Mouse (Mus musculus) bone marrow, adult 2 months (tissue): ENCODE results near the gene Hoxa11. TPM values are rescaled to one million over a fixed set of nuclear protein-coding genes. Genes with fewer than 3 reads are reported as not detected.
A peak's percentile ranks its signal among the peaks of the same experiment; 100 is the strongest.

Experiments used
- H3K27ac ChIP-seq: fragments of 200-500 bp; 2 replicates; pipeline ENCODE4 v1.5.1; 2012; ENCODE audit warnings: low read depth, mild to moderate bottlenecking, control low read depth, inconsistent platforms, low read length; ENCODE audit not compliant: control insufficient read depth, poor library complexity, insufficient read depth
- H3K4me1 ChIP-seq: fragments of 200-500 bp; 2 replicates; pipeline ENCODE4 v1.6.1; 2011; ENCODE audit warnings: low read length; ENCODE audit not compliant: control insufficient read depth, insufficient read depth
- H3K4me3 ChIP-seq: fragments of 200-500 bp; replicated peaks from 2 replicates; pipeline ENCODE3; 2011; ENCODE audit warnings: mild to moderate bottlenecking, low read depth, low read length, control low read depth; ENCODE audit not compliant: control insufficient read depth
- CTCF ChIP-seq: fragments of 200-500 bp; IDR thresholded peaks from 2 replicates; pipeline ENCODE4 v1.5.1; 2011; ENCODE audit warnings: low read length, control low read depth; ENCODE audit not compliant: control insufficient read depth, insufficient read depth
- POLR2A ChIP-seq: fragments of 200-500 bp; IDR thresholded peaks from 2 replicates; pipeline ENCODE4 v1.6.1; 2011; ENCODE audit warnings: low read depth, mild to moderate bottlenecking, control low read depth, low read length, borderline replicate concordance; ENCODE audit not compliant: control insufficient read depth
- WGBS: fragments of 180-500 bp; shearing (Covaris S2); methylation state at CpG from one replicate; pipeline ENCODE4 v1.1.7; 2018; 5-methylcytosine and 5-hydroxymethylcytosine counted together
- polyA plus RNA-seq: library from polyadenylated mRNA; stranded (reverse); fragments of >200 nt; gene quantifications from 2 replicates; pipeline ENCODE4 v1.2.4, GENCODE M21; 2011; ENCODE audit warnings: low replicate concordance; ENCODE audit not compliant: missing spikeins, insufficient read depth, insufficient read length

Gene Hoxa11
- polyA plus RNA-seq, 1 experiment: not detected

GRCm38 (mm10) chr6:52218643-52219215, 26.9 kb downstream of the Hoxa11 start:
- Histone ChIP-seq H3K4me1 (no peaks in the 10 kb centered on the region), H3K4me3 (no peak overlapping the region), H3K27ac (no peak overlapping the region)
- TF ChIP-seq CTCF (no peak), POLR2A (no peak)
- 25% methylated on average over 14 of the region's 14 CpGs for WGBS

- Histone ChIP-seq H3K4me3 (no peak overlapping the region), H3K4me1 (no peaks in the 10 kb centered on the region), H3K27ac (no peak overlapping the region)
- no peak for TF ChIP-seq POLR2A
- no peak for TF ChIP-seq CTCF
- WGBS: 10% methylated on average over 23 of the region's 23 CpGs
Observed at GRCm38 (mm10) chr6:52217895-52218642, 27.5 kb downstream of the Hoxa11 start.

GRCm38 (mm10) chr6:52217459-52217768, 28.2 kb downstream of the Hoxa11 start:
- WGBS: under 1% methylated on average over 25 of the region's 25 CpGs
- Histone ChIP-seq H3K27ac (no peak overlapping the region), H3K4me1 (no peaks in the 10 kb centered on the region), H3K4me3 (no peak overlapping the region)
- TF ChIP-seq CTCF: no peak
- TF ChIP-seq POLR2A: peak; percentile 49; the same call in 1 of the 2 replicates

- TF ChIP-seq POLR2A (no peak), CTCF (no peak)
- Histone ChIP-seq H3K27ac (peak overlapping the region; percentile 17; the same call in 1 of the 2 replicates), H3K4me1 (no peaks in the 10 kb centered on the region), H3K4me3 (no peak overlapping the region)
- WGBS: under 1% methylated on average over 60 of the region's 60 CpGs
Observed at GRCm38 (mm10) chr6:52216691-52217458, 28.7 kb downstream of the Hoxa11 start.

- Histone ChIP-seq H3K27ac (no peak overlapping the region), H3K4me1 (no peaks in the 10 kb centered on the region)
- 7% methylated on average over 30 of the region's 30 CpGs for WGBS
Observed at GRCm38 (mm10) chr6:52215771-52216535, 29.7 kb downstream of the Hoxa11 start.

GRCm38 (mm10) chr6:52215070-52215469, 30.5 kb downstream of the Hoxa11 start:
- Histone ChIP-seq H3K4me1 (no peaks in the 10 kb centered on the region), H3K4me3 (no peak overlapping the region), H3K27ac (no peak overlapping the region)
- 76% methylated on average over 3 of the region's 3 CpGs for WGBS
- TF ChIP-seq POLR2A: no peak
- TF ChIP-seq CTCF: no peak

More at GRCm38 (mm10) chr6:52215771-52216535, 29.7 kb downstream of the Hoxa11 start:
- TF ChIP-seq POLR2A (no peak), CTCF (no peak)
- no peak overlapping the region for H3K4me3 ChIP-seq

GRCm38 (mm10) chr6:52214271-52214670, 31.3 kb downstream of the Hoxa11 start:
- Histone ChIP-seq H3K4me3 (no peak overlapping the region), H3K4me1 (no peaks in the 10 kb centered on the region; the same call in 1 of the 2 replicates)
- WGBS: 37% methylated on average over 5 of the region's 5 CpGs

More at GRCm38 (mm10) chr6:52214271-52214670, 31.3 kb downstream of the Hoxa11 start:
- no peak overlapping the region for H3K27ac ChIP-seq
- TF ChIP-seq POLR2A: no peak
- TF ChIP-seq CTCF: no peak
